Mouse (Mus musculus) C2C12 (cell line): ENCODE data around the gene Iqsec1. TPM values are rescaled to one million over a fixed set of nuclear protein-coding genes. Genes with fewer than 3 reads are reported as not detected.

Source experiments
- H3K27me3 ChIP-seq: one replicate; pipeline ENCODE4 v1.6.1; 2011; ENCODE audit not compliant: control insufficient read depth, insufficient read depth, insufficient read length
- H3K36me3 ChIP-seq: one replicate; pipeline ENCODE4 v1.6.1; 2011; ENCODE audit not compliant: control insufficient read depth, insufficient read depth
- H3K4me3 ChIP-seq: one replicate; pipeline ENCODE4 v1.5.1; 2011; ENCODE audit warnings: mild to moderate bottlenecking, control low read depth; ENCODE audit not compliant: poor library complexity, insufficient read depth, severe bottlenecking
- H3K79me2 ChIP-seq: one replicate; pipeline ENCODE4 v1.6.1; 2011; ENCODE audit not compliant: control insufficient read depth, insufficient read depth
- H3K79me3 ChIP-seq: one replicate; pipeline ENCODE4 v1.6.1; 2011; ENCODE audit warnings: low read depth, control low read depth
- H3ac ChIP-seq: one replicate; pipeline ENCODE3; 2011; ENCODE audit warnings: low read depth; ENCODE audit not compliant: control insufficient read depth, insufficient read length
- CEBPB ChIP-seq: IDR thresholded peaks from one replicate; pipeline ENCODE4 v1.6.1; 2011; ENCODE audit warnings: low read depth, mild to moderate bottlenecking, control low read depth, moderate library complexity
- CTCF ChIP-seq: IDR thresholded peaks from one replicate; pipeline ENCODE4 v1.5.1; 2011; ENCODE audit not compliant: control insufficient read depth, insufficient read depth, insufficient read length
- FOSL1 ChIP-seq: IDR thresholded peaks from one replicate; pipeline ENCODE4 v1.8.0; 2011; ENCODE audit warnings: mild to moderate bottlenecking, low read length; ENCODE audit not compliant: poor library complexity, insufficient read depth, severe bottlenecking
- MAX ChIP-seq: IDR thresholded peaks from one replicate; pipeline ENCODE4 v1.6.1; 2011; ENCODE audit warnings: mild to moderate bottlenecking, control low read depth
- MYOD1 ChIP-seq: IDR thresholded peaks from one replicate; pipeline ENCODE4 v1.6.1; 2011; ENCODE audit warnings: low read depth; ENCODE audit not compliant: control insufficient read depth, insufficient read length
- MYOG ChIP-seq: IDR thresholded peaks from one replicate; pipeline ENCODE4 v1.6.1; 2011; ENCODE audit not compliant: control insufficient read depth, insufficient read length; ENCODE audit errors: extremely low read depth
- USF1 ChIP-seq: IDR thresholded peaks from one replicate; pipeline ENCODE4 v1.6.1; 2011; ENCODE audit warnings: low read depth, mild to moderate bottlenecking, control low read depth, moderate library complexity
- polyA plus RNA-seq: library from polyadenylated mRNA; unstranded; fragments of >200 nt; fragmentation: generic; extraction: Trizol; gene quantifications from one replicate; pipeline ENCODE4 v1.2.1, GENCODE M21; 2012; ENCODE audit warnings: missing spikeins

The Iqsec1 gene
- polyA plus RNA-seq, 1 experiment, result 20.6 TPM

- no peak overlapping the region for H3K4me3 ChIP-seq
- H3K27me3 ChIP-seq, result no peaks in the 10 kb centered on the region
- no peak overlapping the region for H3ac ChIP-seq
- H3K36me3 ChIP-seq, result no peaks in the 10 kb centered on the region
- no peaks in the 10 kb centered on the region for H3K79me3 ChIP-seq
- TF ChIP-seq MYOD1, result no peak
- no peak for TF ChIP-seq MAX
- no peak for TF ChIP-seq CEBPB
- no peak for TF ChIP-seq CTCF
- no peak for TF ChIP-seq MYOG
- TF ChIP-seq USF1, result no peak
- TF ChIP-seq FOSL1, result no peak
- no peaks in the 10 kb centered on the region for H3K79me2 ChIP-seq
Observed at GRCm38 (mm10) chr6:90783176-90783575, 205.3 kb downstream of the Iqsec1 start.

DNA sequence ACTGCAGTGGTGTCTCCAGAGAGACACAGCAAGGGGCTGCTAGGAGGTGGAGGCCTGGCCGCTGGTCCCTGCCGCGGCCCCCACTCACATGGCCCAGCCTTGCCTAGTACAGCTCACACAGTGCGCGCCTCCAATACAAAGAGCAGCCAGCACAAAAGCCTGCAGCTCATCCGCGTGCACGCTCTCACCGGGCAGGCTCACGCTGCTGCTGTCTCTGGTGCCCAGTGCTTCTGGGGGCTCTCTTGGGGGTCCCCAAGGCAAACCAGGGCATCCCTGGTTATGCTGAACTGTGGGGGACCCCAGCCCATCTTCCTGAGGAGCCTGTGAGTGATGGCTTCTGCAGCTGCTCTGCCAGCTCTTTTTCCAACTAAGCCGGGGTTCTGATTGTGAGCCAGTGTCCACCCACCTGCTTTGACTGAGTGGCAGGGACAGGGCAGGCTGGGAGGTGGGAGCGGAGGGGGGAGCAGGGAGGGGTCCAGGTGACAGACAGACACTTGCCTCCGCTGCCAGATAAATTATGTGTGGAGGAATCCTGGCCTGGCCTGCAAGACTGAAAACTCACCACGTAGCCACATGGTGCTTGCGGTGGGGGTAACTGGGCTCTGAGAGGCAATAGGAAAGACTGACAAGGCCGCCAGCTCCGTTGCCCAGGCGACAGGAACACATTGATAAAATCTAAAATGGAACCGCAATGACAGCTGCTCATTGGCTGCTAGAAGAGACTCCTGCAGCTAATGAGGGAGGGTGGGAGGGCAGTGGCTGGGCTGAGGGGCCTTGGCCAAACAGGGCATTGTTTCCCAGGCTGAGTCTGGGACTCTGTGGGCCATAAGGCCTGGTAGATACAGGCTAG lies 206.3 kb downstream of the Iqsec1 start:
- H3K79me2 ChIP-seq, result no peaks in the 10 kb centered on the region
- H3K27me3 ChIP-seq, result no peaks in the 10 kb centered on the region
- H3K79me3 ChIP-seq, result no peaks in the 10 kb centered on the region
- no peak overlapping the region for H3ac ChIP-seq
- no peak overlapping the region for H3K4me3 ChIP-seq
- TF ChIP-seq FOSL1 (no peak), MYOG (no peak), MYOD1 (no peak), CEBPB (no peak), CTCF (no peak), USF1 (no peak), MAX (no peak)
- no peaks in the 10 kb centered on the region for H3K36me3 ChIP-seq

- no peaks in the 10 kb centered on the region for H3K79me3 ChIP-seq
- TF ChIP-seq USF1 (no peak), MYOD1 (no peak), FOSL1 (no peak), CTCF (no peak), CEBPB (no peak), MYOG (no peak), MAX (no peak)
Observed at GRCm38 (mm10) chr6:90780532-90780931, 208.0 kb downstream of the Iqsec1 start.

DNA sequence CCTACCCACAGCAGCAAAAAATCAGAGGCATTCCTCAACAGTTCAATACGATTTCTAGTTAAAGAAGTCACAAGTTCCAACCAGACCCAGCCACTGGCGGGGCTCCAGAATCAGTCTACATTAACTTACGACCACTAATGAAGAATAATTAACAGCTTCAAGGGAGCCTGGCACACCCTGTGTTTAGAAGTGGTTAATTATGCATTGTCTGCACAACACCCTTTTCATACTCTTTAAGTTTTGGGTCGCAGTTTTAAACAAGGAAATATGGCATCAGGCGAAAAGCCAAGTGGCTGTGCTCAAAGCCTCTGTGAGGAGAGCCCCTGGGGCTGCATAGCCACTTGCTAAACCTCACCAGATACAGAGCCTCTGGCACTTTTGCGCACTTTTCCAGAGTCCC lies 209.6 kb downstream of the Iqsec1 start:
- H3K79me3 ChIP-seq, result no peaks in the 10 kb centered on the region
- TF ChIP-seq USF1 (no peak), CEBPB (no peak), MAX (no peak), FOSL1 (no peak), MYOG (no peak), MYOD1 (no peak), CTCF (no peak)
- H3K36me3 ChIP-seq, result no peaks in the 10 kb centered on the region
- H3K79me2 ChIP-seq, result no peaks in the 10 kb centered on the region
- H3K4me3 ChIP-seq, result no peak overlapping the region
- H3K27me3 ChIP-seq, result no peaks in the 10 kb centered on the region
- no peak overlapping the region for H3ac ChIP-seq

More at GRCm38 (mm10) chr6:90780532-90780931, 208.0 kb downstream of the Iqsec1 start:
- H3ac ChIP-seq, result no peak overlapping the region
- H3K27me3 ChIP-seq, result no peaks in the 10 kb centered on the region
- H3K36me3 ChIP-seq, result no peaks in the 10 kb centered on the region
- H3K79me2 ChIP-seq, result no peaks in the 10 kb centered on the region
- H3K4me3 ChIP-seq, result no peak overlapping the region

DNA sequence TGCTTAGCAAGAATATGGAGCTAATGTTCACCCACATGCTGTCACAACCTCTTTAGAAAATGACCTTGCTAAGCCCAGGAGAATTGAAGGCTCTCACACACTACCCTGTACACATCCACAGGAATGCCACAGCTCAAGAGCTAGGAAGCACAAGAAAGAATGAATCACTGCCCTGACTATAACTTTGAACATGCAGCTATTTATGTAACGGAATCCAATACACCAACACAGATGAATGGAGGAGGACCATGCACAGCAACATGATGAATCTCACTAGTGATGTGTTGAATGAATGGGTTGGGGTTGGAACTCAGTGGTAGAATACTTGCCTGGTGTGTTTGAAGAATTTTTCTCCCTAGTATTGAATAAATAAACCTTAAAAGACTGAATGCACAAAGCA lies 211.2 kb downstream of the Iqsec1 start:
- Histone ChIP-seq H3K79me2 (no peaks in the 10 kb centered on the region), H3K79me3 (no peaks in the 10 kb centered on the region), H3K27me3 (no peaks in the 10 kb centered on the region), H3K4me3 (no peak overlapping the region), H3ac (no peak overlapping the region), H3K36me3 (no peaks in the 10 kb centered on the region)
- TF ChIP-seq CTCF (no peak), FOSL1 (no peak), CEBPB (no peak), MAX (no peak), MYOG (no peak)

- Histone ChIP-seq H3K79me3 (no peaks in the 10 kb centered on the region), H3K27me3 (no peaks in the 10 kb centered on the region), H3K4me3 (no peak overlapping the region), H3ac (no peak overlapping the region), H3K36me3 (no peaks in the 10 kb centered on the region), H3K79me2 (no peaks in the 10 kb centered on the region)
- TF ChIP-seq MYOG, result no peak
- TF ChIP-seq CTCF, result no peak
- no peak for TF ChIP-seq CEBPB
- no peak for TF ChIP-seq MAX
- no peak for TF ChIP-seq FOSL1
- TF ChIP-seq MYOD1, result no peak
- TF ChIP-seq USF1, result no peak
Observed at GRCm38 (mm10) chr6:90775606-90776005, 212.9 kb downstream of the Iqsec1 start.
